Mouse (Mus musculus): Measurements from ENCODE around the gene Dnah2. TPM values are rescaled to one million over a fixed set of nuclear protein-coding genes. Genes with fewer than 3 reads are reported as not detected.

Dnah2 gene
- polyA plus RNA-seq, 1 experiment, result 3.1 TPM

DNA sequence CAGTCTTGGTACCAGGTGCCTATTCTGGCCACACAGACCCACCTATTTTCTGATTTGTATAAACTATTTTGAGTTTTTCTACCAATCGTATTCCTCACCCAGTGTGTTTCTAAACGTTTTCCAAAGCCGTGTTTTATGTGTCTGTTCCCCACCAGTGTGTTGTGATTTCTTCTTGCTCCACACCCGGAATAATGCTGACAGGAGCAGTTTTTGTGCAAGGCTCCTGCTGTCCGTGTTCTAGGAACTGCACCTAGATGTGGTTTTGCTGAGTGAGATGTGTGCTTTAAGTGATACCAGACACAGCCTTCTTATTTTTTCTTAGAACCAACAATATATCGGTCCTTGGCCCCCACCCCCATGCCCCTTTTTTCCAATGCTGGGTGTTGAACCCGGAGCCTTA lies 35.1 kb upstream of the Dnah2 start:
- H3K4me3 ChIP-seq (replicated peaks; ENCODE audit: extremely low read depth, low read depth, low read length), result no peak overlapping the region
- TF ChIP-seq CTCF (IDR thresholded peaks at IDR 0.05; ENCODE audit: insufficient read depth, low read length) (no peak), POLR2A (IDR thresholded peaks at IDR 0.05; ENCODE audit: borderline replicate concordance, extremely low read depth, low read depth, low read length) (no peak)
- no peaks in the 10 kb centered on the region; the same call in 1 of the 2 replicates for H3K4me1 ChIP-seq (ENCODE audit: control insufficient read depth, insufficient read depth, low read length)
- DNase-seq, result no peak
- WGBS, result 81% methylated on average over 7 of the region's 7 CpGs

DNA sequence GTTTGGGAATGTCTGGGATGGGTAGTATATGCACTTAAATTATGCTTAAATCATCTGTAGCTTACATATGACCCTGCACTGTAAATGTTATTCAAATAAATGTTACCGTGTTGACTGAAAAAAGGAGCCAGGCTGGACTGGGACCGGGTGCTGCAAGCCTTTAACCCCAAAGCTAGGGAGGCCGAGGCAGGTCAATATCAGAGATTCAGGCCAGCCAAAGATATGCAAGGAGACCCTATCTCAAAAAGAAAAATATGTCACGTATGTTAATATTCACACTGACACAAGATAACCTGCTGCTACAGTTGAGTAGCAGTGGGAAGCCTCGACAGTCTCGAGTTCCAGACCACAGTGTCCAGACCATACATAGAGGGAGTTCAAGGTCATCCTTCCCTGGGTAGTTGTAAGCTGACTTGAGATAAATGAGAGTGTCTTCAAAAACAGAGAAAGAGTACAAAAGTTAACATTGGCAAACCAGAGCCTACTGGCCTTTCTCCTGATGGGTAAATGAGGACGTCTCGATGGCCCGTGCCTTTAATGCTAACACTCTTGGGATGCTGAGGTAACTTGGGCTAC lies 33.4 kb upstream of the Dnah2 start:
- 61% methylated on average over 9 of the region's 9 CpGs for WGBS
- Histone ChIP-seq H3K4me1 (ENCODE audit: control insufficient read depth, insufficient read depth, low read length) (peaks cover 10% of the 10 kb centered on the region), H3K4me3 (replicated peaks; ENCODE audit: extremely low read depth, low read depth, low read length) (no peak overlapping the region)
- no peak for TF ChIP-seq CTCF (IDR thresholded peaks at IDR 0.05; ENCODE audit: insufficient read depth, low read length)
- TF ChIP-seq POLR2A (IDR thresholded peaks at IDR 0.05; ENCODE audit: borderline replicate concordance, extremely low read depth, low read depth, low read length), result no peak
- DNase-seq, result no peak

DNA sequence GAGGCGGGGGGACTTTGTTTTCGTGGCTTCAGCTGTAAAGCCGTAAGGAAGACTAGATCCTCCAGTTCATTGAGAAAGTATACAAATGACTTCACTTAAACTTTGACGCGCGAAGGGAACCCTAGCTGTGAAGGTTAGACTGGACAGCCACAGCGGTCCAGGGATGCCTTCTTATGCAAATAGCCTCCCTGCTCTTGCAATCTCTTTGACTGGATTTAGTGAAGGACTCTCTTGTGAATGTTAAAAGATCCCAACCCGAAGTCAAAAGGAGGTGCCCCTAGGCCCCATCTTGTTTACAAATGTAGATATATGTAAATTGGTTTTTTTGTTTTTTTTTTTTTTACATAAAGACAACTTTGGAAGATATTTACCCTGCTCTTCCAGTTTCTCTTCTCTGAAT lies 32.9 kb upstream of the Dnah2 start:
- Histone ChIP-seq H3K4me1 (ENCODE audit: control insufficient read depth, insufficient read depth, low read length) (peaks cover 10% of the 10 kb centered on the region), H3K4me3 (replicated peaks; ENCODE audit: extremely low read depth, low read depth, low read length) (peak overlapping the region; percentile 91)
- no peak for DNase-seq
- no peak for TF ChIP-seq CTCF (IDR thresholded peaks at IDR 0.05; ENCODE audit: insufficient read depth, low read length)
- no peak for TF ChIP-seq POLR2A (IDR thresholded peaks at IDR 0.05; ENCODE audit: borderline replicate concordance, extremely low read depth, low read depth, low read length)
- 1% methylated on average over 8 of the region's 8 CpGs for WGBS

GRCm38 (mm10) chr11:69581147-69581688 lies 32.3 kb upstream of the Dnah2 start:
- TF ChIP-seq POLR2A (IDR thresholded peaks at IDR 0.05; ENCODE audit: borderline replicate concordance, extremely low read depth, low read depth, low read length), result peak; percentile 48; the same call in 1 of the 2 replicates
- no peak for TF ChIP-seq CTCF (IDR thresholded peaks at IDR 0.05; ENCODE audit: insufficient read depth, low read length)
- WGBS, result under 1% methylated on average over 36 of the region's 36 CpGs
- Histone ChIP-seq H3K4me3 (replicated peaks; ENCODE audit: extremely low read depth, low read depth, low read length) (peak overlapping the region; percentile 91), H3K4me1 (ENCODE audit: control insufficient read depth, insufficient read depth, low read length) (peaks cover 10% of the 10 kb centered on the region)
- DNase-seq, result peak; percentile 85

DNA sequence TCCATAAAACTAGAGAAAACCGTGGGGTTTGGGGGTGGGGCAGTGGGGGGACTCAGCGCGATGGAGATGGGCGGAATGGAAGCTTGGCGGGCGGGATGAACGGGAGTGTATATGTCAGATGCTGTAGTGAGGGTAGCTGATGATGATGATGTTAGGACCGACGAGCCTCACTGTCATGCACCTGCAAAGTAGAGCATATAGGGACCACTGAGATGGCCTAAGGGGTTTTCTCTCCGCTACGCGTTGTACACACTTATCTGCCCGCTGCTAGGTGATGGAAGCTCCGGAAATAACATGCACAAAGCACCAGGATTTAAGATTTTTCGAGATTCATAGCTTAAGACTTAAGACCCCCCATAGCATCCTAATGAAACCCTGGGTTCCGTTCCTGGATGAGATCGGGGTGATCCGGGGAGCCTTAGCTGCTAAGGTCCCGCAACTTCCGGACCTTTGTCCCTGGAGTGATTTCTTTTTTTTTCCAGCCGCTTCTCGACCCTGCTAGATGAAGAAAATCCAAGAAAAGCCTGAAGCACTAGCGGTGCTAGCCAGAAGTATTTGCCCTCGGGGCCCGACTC lies 31.7 kb upstream of the Dnah2 start:
- no peak for DNase-seq
- WGBS, result under 1% methylated on average over 25 of the region's 25 CpGs
- Histone ChIP-seq H3K4me1 (ENCODE audit: control insufficient read depth, insufficient read depth, low read length) (peaks cover 10% of the 10 kb centered on the region), H3K4me3 (replicated peaks; ENCODE audit: extremely low read depth, low read depth, low read length) (peak overlapping the region; percentile 91)
- TF ChIP-seq POLR2A (IDR thresholded peaks at IDR 0.05; ENCODE audit: borderline replicate concordance, extremely low read depth, low read depth, low read length) (no peak), CTCF (IDR thresholded peaks at IDR 0.05; ENCODE audit: insufficient read depth, low read length) (no peak)

DNA sequence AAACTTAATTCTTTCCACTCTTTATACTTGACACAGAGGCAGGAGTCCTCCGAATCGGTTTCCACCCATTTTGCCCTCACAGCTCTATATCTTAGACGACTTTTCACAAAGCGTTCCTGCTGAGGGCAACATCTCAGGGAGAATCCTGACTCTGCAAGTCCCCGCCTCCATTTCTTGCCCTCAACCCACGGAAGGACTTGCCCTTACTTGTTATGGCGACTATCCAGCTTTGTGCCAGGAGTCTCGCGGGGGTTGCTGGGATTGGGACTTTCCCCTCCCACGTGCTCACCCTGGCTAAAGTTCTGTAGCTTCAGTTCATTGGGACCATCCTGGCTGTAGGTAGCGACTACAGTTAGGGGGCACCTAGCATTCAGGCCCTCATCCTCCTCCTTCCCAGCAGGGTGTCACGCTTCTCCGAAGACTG lies 31.2 kb upstream of the Dnah2 start, which contains the start of the genes Wrap53 and Trp53:
TSS of gene Wrap53 (minus strand) at position 165 of the 424 bp plus-strand sequence.
TSS of gene Trp53 (plus strand) at position 269 of the 424 bp plus-strand sequence.
- Histone ChIP-seq H3K4me3 (replicated peaks; ENCODE audit: extremely low read depth, low read depth, low read length) (peak within 1 kb of the TSS; percentile 91), H3K4me1 (ENCODE audit: control insufficient read depth, insufficient read depth, low read length) (peaks cover 10% of the 10 kb centered on the region)
- peak; percentile 87 for DNase-seq
- under 1% methylated on average over 13 of the region's 13 CpGs for WGBS
- TF ChIP-seq POLR2A (IDR thresholded peaks at IDR 0.05; ENCODE audit: borderline replicate concordance, extremely low read depth, low read depth, low read length) (peak; percentile 84; the same call in 1 of the 2 replicates), CTCF (IDR thresholded peaks at IDR 0.05; ENCODE audit: insufficient read depth, low read length) (no peak)

DNA sequence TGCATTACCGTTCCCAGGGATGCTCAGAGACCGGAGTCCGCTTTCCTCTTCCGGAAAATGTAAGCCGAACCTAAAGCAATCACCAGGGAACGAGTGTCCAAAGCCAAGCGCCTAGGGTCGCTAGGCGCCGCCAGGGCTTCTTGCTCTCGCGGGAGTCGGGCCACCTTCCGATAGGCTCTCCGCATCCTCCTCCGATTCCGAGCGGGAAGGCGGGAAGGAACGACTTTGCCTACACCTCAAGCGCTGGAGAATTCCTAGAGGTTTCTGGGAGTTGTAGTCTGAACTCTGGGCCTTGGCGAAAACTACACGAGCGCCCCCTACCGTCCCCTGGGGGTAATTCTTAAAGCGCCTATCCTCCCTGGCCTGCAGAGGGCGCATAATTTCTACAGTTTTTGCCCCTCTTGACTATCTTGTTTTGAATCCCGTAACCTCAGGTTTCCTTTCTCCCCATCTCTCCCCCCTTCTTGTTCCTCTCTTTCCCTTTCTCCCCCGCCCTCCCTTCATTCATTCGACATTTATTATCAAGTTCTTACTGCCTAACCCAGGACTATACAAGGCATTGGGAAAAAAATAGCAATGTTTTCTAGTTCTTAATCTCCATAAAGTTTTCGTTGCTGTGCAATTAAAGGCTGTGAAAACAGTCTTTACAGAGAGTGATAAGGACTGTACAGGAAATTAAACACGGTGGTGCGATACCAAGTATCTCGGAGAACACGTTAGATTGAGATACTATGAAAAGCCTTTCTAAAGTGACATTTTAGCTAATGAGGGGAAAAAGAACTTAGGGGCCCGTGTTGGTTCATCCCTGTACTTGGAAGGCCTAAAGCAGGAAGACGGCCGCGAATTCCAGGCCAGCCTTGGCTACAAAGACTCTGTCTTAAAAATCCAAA lies 30.5 kb upstream of the Dnah2 start:
- H3K4me3 ChIP-seq (replicated peaks; ENCODE audit: extremely low read depth, low read depth, low read length), result peak overlapping the region; percentile 91
- WGBS, result under 1% methylated on average over 39 of the region's 39 CpGs
- DNase-seq, result peak; percentile 96
- peaks cover 10% of the 10 kb centered on the region for H3K4me1 ChIP-seq (ENCODE audit: control insufficient read depth, insufficient read depth, low read length)
- peak; percentile 44; the same call in 1 of the 2 replicates for TF ChIP-seq POLR2A (IDR thresholded peaks at IDR 0.05; ENCODE audit: borderline replicate concordance, extremely low read depth, low read depth, low read length)
- TF ChIP-seq CTCF (IDR thresholded peaks at IDR 0.05; ENCODE audit: insufficient read depth, low read length), result peak; percentile 94

GRCm38 (mm10) chr11:69578301-69578700 lies 29.4 kb upstream of the Dnah2 start:
- Histone ChIP-seq H3K4me3 (replicated peaks; ENCODE audit: extremely low read depth, low read depth, low read length) (peak overlapping the region; percentile 80), H3K4me1 (ENCODE audit: control insufficient read depth, insufficient read depth, low read length) (peaks cover 10% of the 10 kb centered on the region)
- WGBS, result 15% methylated on average over 15 of the region's 15 CpGs
- TF ChIP-seq POLR2A (IDR thresholded peaks at IDR 0.05; ENCODE audit: borderline replicate concordance, extremely low read depth, low read depth, low read length) (no peak), CTCF (IDR thresholded peaks at IDR 0.05; ENCODE audit: insufficient read depth, low read length) (no peak)
- peak; percentile 24 for DNase-seq

GRCm38 (mm10) chr11:69576307-69576706 lies 27.4 kb upstream of the Dnah2 start:
- 73% methylated on average over 5 of the region's 5 CpGs for WGBS
- TF ChIP-seq CTCF (IDR thresholded peaks at IDR 0.05; ENCODE audit: insufficient read depth, low read length) (no peak), POLR2A (IDR thresholded peaks at IDR 0.05; ENCODE audit: borderline replicate concordance, extremely low read depth, low read depth, low read length) (no peak)
- Histone ChIP-seq H3K4me3 (replicated peaks; ENCODE audit: extremely low read depth, low read depth, low read length) (no peak overlapping the region), H3K4me1 (ENCODE audit: control insufficient read depth, insufficient read depth, low read length) (peaks cover 10% of the 10 kb centered on the region)
- DNase-seq, result no peak
